Mouse (Mus musculus) megakaryocyte, embryonic 14.5 days (primary cell): ENCODE measurements around the gene Bscl2.

ENCODE experiments used
- FLI1 ChIP-seq: IDR thresholded peaks from 2 replicates; pipeline ENCODE4 v1.6.1; 2012; ENCODE audit warnings: low read length, inconsistent platforms, mixed read lengths
- GATA1 ChIP-seq: IDR thresholded peaks from 3 replicates; pipeline ENCODE4 v1.6.1; 2012; ENCODE audit warnings: mixed read lengths, low read length, inconsistent platforms, borderline replicate concordance

GRCm38 (mm10) chr19:8838041-8838730 lies 919 bp downstream of the Bscl2 start:
- no peak for TF ChIP-seq GATA1
- no peak for TF ChIP-seq FLI1
